Mouse (Mus musculus) forelimb bud, embryonic 11.5 days (tissue): ENCODE results near the gene Atf6.

Experiments
- DNase-seq: peaks from one replicate; pipeline ENCODE4 v3.0.0-alpha.2; 2012; ENCODE audit warnings: low read depth, low spot score

The Atf6 gene

GRCm38 (mm10) chr1:170657643-170658314 is 209.8 kb downstream of the Atf6 start:
- DNase-seq: no peak

DNA sequence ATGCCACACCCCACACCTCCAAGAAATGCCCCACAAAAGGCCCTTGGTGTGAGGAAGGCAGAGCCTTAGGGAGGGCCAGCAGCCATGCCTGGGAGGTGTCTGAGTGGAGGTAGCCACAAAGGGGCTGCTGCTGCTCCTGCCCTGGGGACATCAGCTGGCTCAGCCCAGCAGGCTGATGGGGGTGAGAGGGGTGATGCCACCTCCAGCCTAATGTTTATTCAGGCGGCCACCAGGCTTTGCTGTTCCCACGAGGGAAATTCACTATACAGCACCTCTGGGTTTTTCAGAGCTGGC is 210.4 kb downstream of the Atf6 start:
- DNase-seq: no peak

DNA sequence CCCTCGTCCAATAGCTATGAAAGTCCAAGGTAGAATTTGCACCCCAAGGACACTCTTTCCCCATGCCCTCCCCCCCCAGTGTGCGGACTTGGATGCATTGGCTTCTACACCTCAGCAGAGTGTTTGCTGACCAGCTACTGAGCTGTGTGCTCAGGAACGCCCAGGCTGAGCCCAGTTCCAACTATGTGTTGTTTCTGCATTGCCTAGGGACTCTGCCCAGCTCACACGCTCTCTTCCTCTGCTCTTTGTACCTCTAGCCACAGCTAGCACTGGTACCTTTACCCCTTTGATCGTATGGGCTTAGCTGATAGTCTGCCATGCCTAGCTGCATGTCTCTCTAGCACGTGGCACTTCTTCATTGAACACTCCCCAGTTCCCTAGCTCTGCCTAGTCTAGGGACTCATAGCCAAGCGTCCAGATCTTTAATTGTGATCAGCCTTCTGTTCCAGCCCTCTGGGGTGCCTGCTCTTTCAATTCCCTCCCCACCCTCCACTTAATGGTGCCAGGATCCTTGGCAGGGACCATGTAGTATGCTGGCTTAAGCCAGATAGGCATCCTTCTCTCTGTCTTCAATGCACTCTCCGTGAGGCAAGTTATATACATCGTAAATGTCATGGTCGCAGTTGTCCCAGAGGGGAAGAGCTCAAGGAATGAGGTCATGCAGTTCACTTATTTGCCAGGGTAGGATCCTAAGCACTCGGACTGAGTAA is 210.9 kb downstream of the Atf6 start:
- DNase-seq: no peak

DNA sequence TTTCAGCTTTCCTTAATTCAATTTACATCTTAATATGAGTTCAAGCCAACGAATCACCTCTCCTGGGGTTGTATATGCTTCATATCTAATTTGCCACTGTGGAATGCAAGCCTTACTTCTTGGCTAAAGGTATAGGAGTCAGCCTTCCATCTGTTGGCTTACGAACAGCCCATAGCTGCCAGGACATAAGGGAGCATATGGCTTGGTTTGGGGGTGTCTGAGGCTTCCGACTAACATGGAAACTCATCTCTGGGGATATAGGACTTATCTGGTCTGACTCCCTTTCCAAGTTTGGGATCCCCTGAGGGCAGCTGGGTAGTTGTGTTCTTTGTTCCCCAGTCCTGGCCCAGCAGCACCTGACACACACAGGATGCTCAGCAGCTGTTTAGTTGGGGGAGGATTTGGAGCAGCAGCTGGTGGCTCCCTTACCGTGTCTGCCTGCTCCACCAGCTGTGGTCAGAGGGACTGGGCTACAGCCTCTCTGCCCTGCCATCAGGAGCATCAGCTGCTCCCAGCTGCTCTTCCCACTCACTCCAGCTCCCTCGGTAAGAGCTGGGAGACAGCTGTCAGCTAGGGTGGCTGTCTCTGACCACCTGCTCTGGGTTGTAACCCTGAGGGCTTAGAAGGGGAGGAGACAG is 212.2 kb downstream of the Atf6 start:
- peak; percentile 21 for DNase-seq
